Mouse (Mus musculus) embryo, embryonic 10 days (tissue): ENCODE data around the gene Fndc3b.
A peak's percentile ranks its signal among the peaks of the same experiment; 100 is the strongest.

Experiments
- DNase-seq: peaks from one replicate; pipeline ENCODE4 v3.0.0-alpha.2; 2015; ENCODE audit warnings: low spot score

Gene Fndc3b

GRCm38 (mm10) chr3:27710648-27711428 is at the start of gene Fndc3b:
Gene Fndc3b, minus strand, starts transcription at chr3:27711307.
- peak; percentile 98 for DNase-seq

DNA sequence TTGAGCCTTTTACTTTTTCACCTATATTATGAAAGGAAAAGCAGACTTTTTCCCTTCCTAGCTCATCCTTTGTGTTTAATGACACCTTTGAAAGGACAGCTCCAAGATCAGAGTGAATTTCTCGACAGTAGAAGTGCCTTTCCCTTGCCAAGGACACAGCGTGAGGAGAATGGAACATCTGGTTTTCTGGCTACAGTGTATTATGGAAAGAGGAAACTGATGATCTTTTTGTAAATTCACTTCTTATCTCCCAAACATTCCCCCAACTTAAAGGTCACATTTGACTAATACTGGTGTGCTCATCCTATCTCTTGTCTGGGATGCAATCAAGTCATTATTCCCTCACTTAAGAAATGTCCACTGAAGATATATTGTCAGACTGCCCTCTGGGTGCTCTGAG is 49.2 kb upstream of the Fndc3b start:
- no peak for DNase-seq

DNA sequence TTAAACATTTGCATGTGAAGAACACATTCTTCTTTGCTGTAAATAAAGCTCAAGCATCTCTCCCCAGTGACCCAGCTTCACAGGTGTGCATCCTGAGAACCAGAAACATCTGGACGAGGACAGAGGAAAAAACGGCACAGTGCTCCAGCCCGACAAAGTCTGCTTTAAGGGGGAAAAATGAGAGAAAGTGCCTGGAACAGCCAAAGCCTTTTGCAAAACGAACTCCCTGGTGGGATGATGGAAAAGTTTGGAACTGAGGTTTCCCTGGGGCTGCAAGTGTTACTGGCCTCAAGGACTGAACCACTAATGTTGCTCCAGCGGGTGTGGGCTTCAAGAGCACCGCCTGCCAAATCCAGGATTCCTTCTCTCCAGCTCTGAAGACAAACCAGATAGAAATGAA is 47.9 kb upstream of the Fndc3b start:
- no peak for DNase-seq

DNA sequence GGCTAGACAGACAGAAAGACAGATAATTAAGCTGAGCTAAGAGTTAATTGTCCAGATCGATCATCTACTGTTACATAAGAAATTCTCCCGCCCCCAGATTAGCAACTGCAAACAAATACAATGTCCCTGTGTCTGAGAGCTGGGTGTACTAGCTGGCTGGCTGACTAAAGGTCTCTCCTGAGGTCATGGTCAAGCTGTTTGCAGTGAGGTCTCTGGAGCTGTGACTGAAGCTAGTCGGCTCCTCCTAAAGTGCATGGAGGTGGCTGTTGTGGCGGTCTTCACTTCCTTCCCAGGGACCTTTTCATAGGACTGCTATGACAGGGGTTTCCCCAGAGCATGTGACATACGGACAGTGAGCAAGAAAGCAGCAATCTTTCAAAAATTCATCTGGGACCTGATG is 40.5 kb upstream of the Fndc3b start:
- no peak for DNase-seq

- no peak for DNase-seq
These were observed 40.0 kb upstream of the Fndc3b start for GRCm38 (mm10) chr3:27751156-27751555.

- no peak for DNase-seq
These were observed 34.5 kb upstream of the Fndc3b start for GRCm38 (mm10) chr3:27745651-27746050.

DNA sequence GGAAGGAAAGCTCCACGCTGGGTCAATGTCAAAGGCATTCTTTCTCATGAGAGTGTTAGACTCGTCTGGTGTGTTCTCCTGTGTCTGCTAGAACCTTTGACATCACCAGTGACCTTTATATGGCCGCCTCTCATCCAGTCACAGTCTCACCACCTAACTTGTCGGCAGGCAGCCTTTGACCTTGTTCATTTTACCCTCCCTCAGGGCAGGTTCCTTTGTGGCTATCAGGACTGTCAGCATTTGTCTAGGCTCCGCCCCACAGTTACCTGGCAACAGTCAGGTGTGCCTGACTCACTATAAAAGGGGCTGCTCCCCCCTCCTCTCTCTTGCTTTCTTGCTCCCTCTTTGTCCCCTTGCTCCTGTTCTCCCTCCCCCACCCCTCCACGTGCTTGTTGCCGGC is 33.6 kb upstream of the Fndc3b start:
- DNase-seq = peak; percentile 41

DNA sequence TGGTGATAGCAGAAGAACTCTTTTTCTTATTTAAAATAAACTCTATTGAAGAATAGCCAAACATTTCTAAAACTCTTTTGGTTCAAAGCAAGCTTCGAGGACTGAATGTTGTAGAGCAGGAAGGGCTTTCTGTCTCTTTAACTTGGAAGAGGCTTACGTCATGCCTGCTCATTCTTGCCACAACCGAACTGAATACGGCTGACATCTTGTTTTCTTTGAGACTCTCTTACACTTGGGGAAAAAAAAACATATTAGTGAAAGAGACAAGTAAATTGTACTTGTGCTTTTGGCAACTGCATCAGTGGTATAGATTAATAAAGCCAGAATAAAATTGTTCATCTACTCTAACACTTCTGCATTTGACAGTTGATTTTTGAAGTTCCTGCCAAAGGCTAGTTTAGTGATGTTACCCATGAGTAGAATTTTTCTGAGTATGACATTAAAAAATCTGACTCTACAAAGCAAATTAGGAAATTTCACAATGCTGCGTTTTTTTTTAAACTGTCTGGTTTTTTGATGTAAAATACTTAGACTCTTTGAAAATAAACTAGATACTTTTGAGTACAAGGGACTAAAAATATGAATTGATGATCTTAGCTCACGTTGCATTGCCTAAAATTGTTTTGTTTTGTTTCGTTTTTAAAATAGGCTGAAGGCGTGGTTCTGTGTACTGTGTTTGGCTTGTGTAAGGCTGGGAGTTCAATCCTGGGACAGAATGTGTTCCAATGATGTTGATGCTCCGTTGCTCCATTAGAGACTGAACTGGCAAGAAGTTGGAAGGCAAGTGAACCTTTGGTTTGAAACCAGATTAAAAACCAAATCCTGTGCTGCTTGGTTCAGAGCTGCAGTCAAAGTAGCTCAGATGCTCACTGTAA is 32.4 kb upstream of the Fndc3b start:
- DNase-seq = no peak

GRCm38 (mm10) chr3:27742124-27742523 is 31.0 kb upstream of the Fndc3b start:
- no peak for DNase-seq

DNA sequence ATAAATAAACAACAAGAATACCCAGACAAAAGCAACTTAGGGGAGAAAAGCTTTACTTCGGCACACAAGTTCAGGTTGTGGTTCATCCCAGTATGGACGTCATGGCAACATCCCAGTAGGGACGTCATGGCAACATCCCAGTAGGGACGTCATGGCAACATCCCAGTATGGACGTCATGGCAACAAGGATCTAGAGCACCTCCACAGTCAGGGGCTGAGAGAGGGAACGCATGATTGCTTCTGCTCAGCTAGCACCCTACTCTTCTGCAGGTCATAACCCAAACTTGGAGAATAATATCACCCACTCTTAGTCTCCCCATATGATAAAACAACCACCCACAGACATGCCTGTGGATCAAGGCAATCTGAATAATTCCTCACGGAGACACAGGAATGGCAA is 29.0 kb upstream of the Fndc3b start:
- peak; percentile 24 for DNase-seq

DNA sequence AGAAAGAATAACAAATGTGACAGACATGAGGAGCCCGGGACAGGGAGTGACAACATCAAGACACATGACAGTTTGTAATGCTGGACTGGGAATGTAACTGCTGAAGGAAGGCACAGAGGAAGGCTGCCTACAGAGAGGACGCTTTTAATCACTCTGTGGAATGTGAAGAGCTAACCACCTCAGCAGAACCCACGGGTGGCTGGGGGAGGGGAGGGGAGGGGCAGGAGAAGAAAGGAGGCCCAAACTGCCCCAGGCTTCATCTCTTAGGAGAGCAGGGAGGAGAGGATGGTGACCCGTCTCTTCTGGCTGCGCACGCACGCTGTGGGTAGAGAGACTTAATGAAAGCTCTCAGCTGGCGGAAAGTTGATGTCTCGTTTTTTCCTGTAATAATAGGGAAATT is 25.1 kb upstream of the Fndc3b start:
- peak; percentile 47 for DNase-seq

DNA sequence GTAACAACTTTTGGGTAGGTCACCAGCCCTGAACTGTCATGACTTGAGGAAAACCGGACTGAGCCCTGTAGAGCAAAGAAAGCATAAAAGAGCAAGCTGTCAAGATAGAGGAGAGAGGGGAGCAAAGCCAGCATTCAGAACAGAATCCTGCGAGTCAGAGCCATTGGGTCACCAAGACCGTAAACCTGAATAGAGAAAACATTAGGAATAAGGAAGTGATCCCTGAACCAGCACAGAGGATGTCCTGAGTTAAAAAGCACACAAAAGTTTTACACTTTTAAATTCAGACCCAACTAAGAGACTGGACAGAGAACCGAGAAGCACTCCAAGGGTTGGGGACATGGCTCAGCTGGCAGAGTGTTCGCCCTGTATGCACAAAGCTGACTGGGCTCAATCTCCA is 24.0 kb upstream of the Fndc3b start:
- DNase-seq = no peak

DNA sequence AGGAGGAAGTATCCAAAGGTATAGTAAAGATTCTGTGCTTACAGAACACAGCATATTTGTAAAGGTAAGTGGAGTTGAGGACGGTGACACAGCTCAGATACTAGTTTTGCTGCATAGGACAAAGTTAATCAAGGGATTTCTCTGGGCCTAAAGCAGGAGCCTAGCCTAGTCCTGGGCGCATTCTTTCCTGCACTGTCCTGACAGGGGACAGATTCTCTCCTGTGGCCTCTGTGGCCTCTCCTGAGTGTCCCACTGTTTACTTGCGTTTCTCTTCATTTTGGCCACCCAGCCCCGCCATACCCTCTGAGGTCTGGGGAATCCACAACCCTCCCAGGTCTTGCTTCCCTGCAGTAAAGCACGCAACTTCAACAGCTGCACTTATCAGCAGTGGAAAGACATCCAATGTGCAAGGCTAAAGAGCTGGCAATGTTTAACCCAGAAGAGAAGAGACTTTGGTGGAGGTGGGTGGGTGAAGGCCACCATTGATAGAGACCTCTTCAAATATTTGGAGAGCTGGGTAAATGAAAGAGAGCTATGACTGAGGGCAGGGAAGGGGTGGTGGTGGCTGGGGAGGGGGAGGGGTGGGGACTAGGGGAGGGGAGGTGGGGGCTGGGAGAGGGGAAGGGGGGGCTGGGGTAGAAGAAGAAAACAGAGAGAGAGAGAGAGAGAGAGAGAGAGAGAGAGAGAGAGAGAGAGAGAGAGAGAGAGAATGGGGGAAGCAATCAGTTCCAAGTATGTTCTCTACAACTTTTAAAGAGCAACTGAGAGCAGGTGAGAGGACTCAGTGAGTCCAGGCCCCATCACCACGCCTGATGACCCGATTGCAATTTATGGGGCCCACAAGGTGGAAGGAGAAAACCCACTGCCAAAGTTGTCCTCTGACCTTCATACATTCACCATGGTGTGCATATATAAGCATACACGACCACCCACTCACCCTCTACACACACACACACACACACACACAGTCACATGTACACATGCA is 18.0 kb upstream of the Fndc3b start:
- no peak for DNase-seq

- peak; percentile 22 for DNase-seq
These were observed 17.1 kb upstream of the Fndc3b start for GRCm38 (mm10) chr3:27728176-27728575.

DNA sequence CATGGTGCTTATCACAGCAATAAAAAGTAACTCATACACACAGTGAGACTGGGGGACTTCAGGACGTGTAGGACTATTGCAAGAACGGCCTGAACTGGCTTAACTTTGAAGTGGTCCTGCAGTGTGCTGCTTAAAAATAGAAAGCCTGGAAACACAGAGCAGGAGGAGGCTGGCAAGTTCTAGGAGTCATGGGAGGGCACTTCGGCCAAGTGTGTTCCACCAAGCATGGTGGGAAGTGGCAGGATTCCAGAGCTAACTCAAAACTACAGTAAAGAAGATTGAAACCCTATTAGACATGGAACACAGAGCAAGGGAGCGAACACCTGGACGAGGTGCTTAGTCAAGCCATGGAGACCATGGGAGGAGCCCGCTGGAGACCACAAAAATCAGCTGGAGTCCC is 14.6 kb upstream of the Fndc3b start:
- no peak for DNase-seq

DNA sequence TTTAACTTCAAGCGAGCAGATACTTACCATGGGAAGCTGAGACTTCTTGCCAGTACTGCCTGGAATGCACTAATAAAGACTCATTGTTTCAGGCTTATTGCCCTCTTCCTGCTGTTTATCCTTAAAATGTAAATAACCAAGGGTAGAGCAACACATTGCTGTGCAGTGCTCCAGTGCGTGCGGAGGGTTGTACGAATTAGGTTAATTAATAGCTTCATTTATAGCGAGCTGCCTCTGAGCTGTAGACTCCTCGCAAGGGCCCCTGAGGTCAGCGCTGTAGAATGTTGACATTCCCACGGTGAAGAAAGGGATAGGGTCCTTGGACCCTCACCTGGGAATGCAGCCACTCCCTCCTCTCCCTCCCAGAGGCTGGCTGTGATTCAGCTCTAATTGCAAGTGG is 13.1 kb upstream of the Fndc3b start:
- no peak for DNase-seq

- DNase-seq = no peak
These were observed 7.8 kb upstream of the Fndc3b start for GRCm38 (mm10) chr3:27718829-27719365.

GRCm38 (mm10) chr3:27713971-27714370 is 2.9 kb upstream of the Fndc3b start:
- no peak for DNase-seq

DNA sequence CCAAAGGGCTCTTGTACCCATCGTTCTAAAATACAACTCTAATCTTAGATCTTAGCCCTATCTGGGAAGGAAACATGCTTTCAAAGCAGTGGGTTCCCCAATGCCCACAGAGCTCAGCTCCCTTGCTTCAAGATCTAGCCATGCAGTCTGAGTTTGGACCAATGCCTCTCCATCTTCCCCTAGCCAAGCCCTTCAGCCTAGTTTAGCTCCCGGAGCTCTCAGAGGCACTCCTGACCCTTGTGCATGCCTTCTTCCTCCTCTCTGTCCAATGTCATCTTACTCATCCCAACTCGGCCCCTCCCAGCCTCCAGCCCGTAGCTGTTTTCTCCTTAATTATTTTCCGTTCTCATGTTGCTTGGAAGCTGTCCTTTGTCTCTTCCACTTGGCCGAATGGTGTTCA is 1.3 kb upstream of the Fndc3b start:
- DNase-seq = no peak

DNA sequence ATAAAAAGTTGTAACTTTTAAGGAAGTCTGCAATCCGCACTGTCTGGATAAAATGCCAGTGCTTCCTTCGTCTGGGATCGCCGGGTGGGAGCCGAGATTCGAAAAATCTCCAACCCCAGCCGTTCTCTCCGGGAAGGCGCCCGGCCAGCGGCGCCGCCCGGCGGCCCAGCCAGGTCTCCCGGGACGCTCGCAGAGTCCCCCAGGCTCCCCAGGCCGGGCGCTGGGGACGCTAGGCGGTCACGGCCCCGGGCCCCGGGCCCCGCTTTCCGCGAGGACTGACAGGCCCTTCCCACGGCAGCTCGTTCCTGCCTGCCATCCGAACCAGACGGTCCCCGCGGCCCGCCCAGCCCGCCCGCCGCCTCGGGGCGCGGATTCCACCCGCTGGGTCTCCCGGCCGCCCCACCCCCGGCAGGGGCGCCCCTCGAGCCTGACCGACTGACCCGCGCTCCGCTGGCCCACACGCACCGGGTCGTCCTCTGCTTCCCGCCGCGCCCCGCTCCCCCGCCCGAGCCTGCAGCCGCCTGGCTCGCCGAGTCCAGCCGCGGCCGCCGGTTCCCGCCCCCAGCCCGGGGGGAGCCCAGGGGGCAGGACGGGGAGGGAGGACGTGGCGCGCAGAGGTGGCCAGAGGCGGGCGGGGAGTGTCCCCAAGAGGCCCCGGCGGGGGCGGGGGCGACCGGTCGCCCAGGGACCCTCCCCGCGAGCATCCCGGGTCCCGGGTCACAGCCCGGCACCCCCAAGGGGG is 1.0 kb downstream of the Fndc3b start:
- peak; percentile 53 for DNase-seq
